Mouse (Mus musculus) G1E (cell line): ENCODE data around the gene Guk1. TPM values are rescaled to one million over a fixed set of nuclear protein-coding genes. Genes with fewer than 3 reads are reported as not detected.
A peak's percentile ranks its signal among the peaks of the same experiment; 100 is the strongest.

Source experiments
- ATAC-seq: 2 replicates; pipeline ENCODE4 v1.8.0; 2016; ENCODE audit warnings: mild to moderate bottlenecking; ENCODE audit not compliant: insufficient number of reproducible peaks, poor library complexity, low FRiP score, severe bottlenecking; ENCODE audit errors: extremely low read depth
- DNase-seq: peaks from one replicate; pipeline ENCODE4 v3.0.0; 2012; ENCODE audit warnings: low spot score
- H3K27me3 ChIP-seq: 2 replicates; pipeline ENCODE4 v1.6.1; 2012; ENCODE audit warnings: mild to moderate bottlenecking, low read length, inconsistent platforms; ENCODE audit not compliant: insufficient read depth
- H3K36me3 ChIP-seq: replicated peaks from 2 replicates; pipeline ENCODE3; 2012; ENCODE audit warnings: mild to moderate bottlenecking, inconsistent platforms
- H3K4me1 ChIP-seq: 2 replicates; pipeline ENCODE4 v1.6.1; 2012; ENCODE audit warnings: low read depth, low read length, inconsistent platforms, mixed read lengths; ENCODE audit not compliant: insufficient read depth
- H3K4me3 ChIP-seq: 2 replicates; pipeline ENCODE4 v1.5.1; 2012; ENCODE audit warnings: low read depth, mild to moderate bottlenecking, inconsistent platforms, low read length, moderate library complexity, mixed read lengths
- H3K9me3 ChIP-seq: replicated peaks from 2 replicates; pipeline ENCODE4 v1.6.1; 2012; ENCODE audit warnings: inconsistent platforms
- CTCF ChIP-seq: IDR thresholded peaks from 2 replicates; pipeline ENCODE4 v1.5.1; 2012; ENCODE audit warnings: low read depth, low read length, inconsistent platforms, mixed read lengths
- GATA1 ChIP-seq: IDR thresholded peaks from 2 replicates; pipeline ENCODE4 v1.6.1; 2012; ENCODE audit warnings: borderline replicate concordance, low read length, inconsistent platforms, mixed read lengths
- GATA2 ChIP-seq: IDR thresholded peaks from 2 replicates; pipeline ENCODE4 v1.6.1; 2012; ENCODE audit warnings: low read depth, low read length, inconsistent platforms, borderline replicate concordance
- POLR2AphosphoS5 ChIP-seq: IDR thresholded peaks from 2 replicates; pipeline ENCODE4 v1.6.1; 2012; ENCODE audit warnings: low read depth, low read length, inconsistent platforms; ENCODE audit not compliant: insufficient replicate concordance
- TAL1 ChIP-seq: conservative IDR thresholded peaks from 2 replicates; pipeline ENCODE4 v1.6.1; 2012; ENCODE audit warnings: low read depth, low read length, inconsistent platforms, mixed read lengths
- polyA plus RNA-seq: library from polyadenylated mRNA; stranded (reverse); fragments of >175 nt; gene quantifications from 2 replicates; pipeline ENCODE4 v1.2.3, GENCODE M21; 2012
- total RNA-seq, 2 experiments: library from RNA; stranded (forward) in 1 of 2; stranded (reverse) in 1 of 2; fragments of 200-1000 nt in 1 of 2; fragments of >200 nt in 1 of 2; fragmentation: Nextera tagmentation in 1 of 2; gene quantifications; 2 replicates each; pipeline ENCODE4 v1.2.3; 2014 to 2017

Gene Guk1
- total and polyA plus RNA-seq, 3 experiments: 16.8 to 38.2 (median 35.2) TPM

- peaks cover 62% of the 10 kb centered on the region for H3K4me1 ChIP-seq
- H3K9me3 ChIP-seq: no peaks in the 10 kb centered on the region
- 0 out of 2 replicates have a peak, but pooled peaks cover 3% of the 10 kb centered on the region for H3K27me3 ChIP-seq
- TF ChIP-seq GATA1 (no peak), GATA2 (no peak), POLR2AphosphoS5 (no peak), CTCF (no peak), TAL1 (no peak)
- peak within 1 kb of the TSS; percentile 93 for H3K4me3 ChIP-seq
- peak; percentile 77 for ATAC-seq
- DNase-seq: peak; percentile 83
- peaks cover 25% of the 10 kb centered on the region for H3K36me3 ChIP-seq
These were observed 36.3 kb upstream of the Guk1 start, which contains the start of gene Arf1 for GRCm38 (mm10) chr11:59228122-59228953. TSS of gene Arf1 (minus strand) at chr11:59228270.

- ATAC-seq (no peak), DNase-seq (no peak)
- H3K9me3 ChIP-seq: no peaks in the 10 kb centered on the region
- H3K4me1 ChIP-seq: peaks cover 68% of the 10 kb centered on the region
- TF ChIP-seq GATA1 (no peak), POLR2AphosphoS5 (no peak), GATA2 (no peak), CTCF (no peak), TAL1 (no peak)
- peaks cover 31% of the 10 kb centered on the region for H3K36me3 ChIP-seq
- H3K4me3 ChIP-seq: peak overlapping the region; percentile 93
- 0 out of 2 replicates have a peak, but pooled peaks cover 3% of the 10 kb centered on the region for H3K27me3 ChIP-seq
These were observed 35.7 kb upstream of the Guk1 start for GRCm38 (mm10) chr11:59227604-59228121.

GRCm38 (mm10) chr11:59226787-59227603 is 35.0 kb upstream of the Guk1 start:
- ATAC-seq: no peak
- H3K36me3 ChIP-seq: peaks cover 36% of the 10 kb centered on the region
- H3K9me3 ChIP-seq: no peaks in the 10 kb centered on the region
- H3K4me3 ChIP-seq: peak overlapping the region; percentile 93
- H3K27me3 ChIP-seq: 0 out of 2 replicates have a peak, but pooled peaks cover 2% of the 10 kb centered on the region
- peaks cover 73% of the 10 kb centered on the region for H3K4me1 ChIP-seq
- TF ChIP-seq GATA1: no peak
- TF ChIP-seq POLR2AphosphoS5: no peak
- no peak for TF ChIP-seq GATA2
- TF ChIP-seq TAL1: no peak
- no peak for TF ChIP-seq CTCF
- DNase-seq: no peak

- TF ChIP-seq CTCF (no peak), GATA2 (no peak), GATA1 (no peak)
- Histone ChIP-seq H3K27me3 (no peaks in the 10 kb centered on the region), H3K4me1 (peaks cover 78% of the 10 kb centered on the region), H3K9me3 (no peaks in the 10 kb centered on the region), H3K36me3 (peaks cover 43% of the 10 kb centered on the region), H3K4me3 (peak overlapping the region; percentile 93; the same call in 1 of the 2 replicates)
- no peak for ATAC-seq
- no peak for DNase-seq
These were observed 34.2 kb upstream of the Guk1 start for GRCm38 (mm10) chr11:59226251-59226650.

- no peak for DNase-seq
- Histone ChIP-seq H3K9me3 (no peaks in the 10 kb centered on the region), H3K27me3 (no peaks in the 10 kb centered on the region), H3K4me1 (peaks cover 81% of the 10 kb centered on the region), H3K36me3 (peaks cover 54% of the 10 kb centered on the region), H3K4me3 (peak overlapping the region; percentile 35; the same call in 1 of the 2 replicates)
- no peak for ATAC-seq
- TF ChIP-seq GATA1 (no peak), TAL1 (0 out of 2 replicates have a peak, but pooled peaks have one; percentile 8)
These were observed 33.2 kb upstream of the Guk1 start for GRCm38 (mm10) chr11:59225167-59225566.

GRCm38 (mm10) chr11:59224470-59224869 is 32.5 kb upstream of the Guk1 start:
- no peak for DNase-seq
- Histone ChIP-seq H3K9me3 (no peaks in the 10 kb centered on the region), H3K4me1 (peaks cover 79% of the 10 kb centered on the region), H3K27me3 (no peaks in the 10 kb centered on the region), H3K36me3 (peaks cover 60% of the 10 kb centered on the region), H3K4me3 (no peak overlapping the region; the same call in 1 of the 2 replicates)
- no peak for ATAC-seq
- TF ChIP-seq GATA2: no peak
- TF ChIP-seq TAL1: no peak
- TF ChIP-seq CTCF: no peak
- TF ChIP-seq GATA1: no peak
- TF ChIP-seq POLR2AphosphoS5: no peak
